Comparison of ENCODE assay signal across 9 mouse cellular contexts in genomic region chr7:44462218-44463055, GRCm38 (mm10). TPM values are rescaled to one million over a fixed set of nuclear protein-coding genes. Genes with fewer than 3 reads are reported as not detected.
DNase-seq lines count a peak whose midpoint lies in the region; ATAC-seq and TF ChIP-seq lines count a peak whose summit lies in the region.
"Had no signal": no experiment of that assay in that cellular context is flagged by ENCODE, and none has a peak within 500 bp of the region (broad histone marks: within the 10 kb centered on the region; RNA-seq: fewer than 3 reads in every experiment).

No protein-coding gene starts in this region.

- H3K27ac ChIP-seq in layer of hippocampus, adult 2 months: peak overlapping the region; percentile 96
- H3K27ac ChIP-seq in hindbrain, embryonic 13.5 days: 0 out of 2 replicates have a peak overlapping the region, but pooled peaks have one; percentile 18
- no peak overlapping the region for H3K27ac ChIP-seq in stomach, embryonic 15.5 days

- DNase-seq in layer of hippocampus, adult 2 months (ENCODE audit: low spot score in 2 of 2): peak in 1 of 2 experiments; percentile 33
- DNase-seq in layer of hippocampus, adult 9-10 months (ENCODE audit: low spot score): no peak
- peak; percentile 75 for DNase-seq in WW6 (ENCODE audit: low read depth, low spot score)
- DNase-seq in cerebellum, postnatal 36 days: peak; percentile 37 to 54
- DNase-seq in liver: peak; percentile 69
- no peak for DNase-seq in gastrocnemius, adult 18-20 months (ENCODE audit: low spot score)

- peak; percentile 62 for TF ChIP-seq CTCF in layer of hippocampus, adult 2 months (conservative IDR thresholded peaks at IDR 0.05)

- H3K4me3 ChIP-seq in layer of hippocampus, adult 2 months: no peak overlapping the region
- no peak overlapping the region for H3K4me3 ChIP-seq in hindbrain, embryonic 13.5 days
- peak overlapping the region; percentile 16 for H3K4me3 ChIP-seq in stomach, embryonic 15.5 days (replicated peaks)

- peaks cover 69% of the 10 kb centered on the region for H3K36me3 ChIP-seq in hindbrain, embryonic 13.5 days
- no peaks in the 10 kb centered on the region for H3K36me3 ChIP-seq in stomach, embryonic 15.5 days

- peak overlapping the region; percentile 15; the same call in 1 of the 2 replicates for H3K4me2 ChIP-seq in hindbrain, embryonic 13.5 days
- H3K4me2 ChIP-seq in stomach, embryonic 15.5 days: peak overlapping the region; percentile 45

- no peaks in the 10 kb centered on the region for H3K9me3 ChIP-seq in hindbrain, embryonic 13.5 days
- H3K9me3 ChIP-seq in stomach, embryonic 15.5 days: no peaks in the 10 kb centered on the region

- no peak for ATAC-seq in hindbrain, embryonic 13.5 days (ENCODE audit: low FRiP score)
- no peak for ATAC-seq in stomach, embryonic 15.5 days (ENCODE audit: insufficient read depth, low FRiP score, low read depth)

- WGBS in hindbrain, embryonic 13.5 days: 26% methylated on average over 73 of the region's 77 CpGs
- 12% methylated on average over 75 of the region's 77 CpGs for WGBS in stomach, embryonic 15.5 days

- H3K9ac ChIP-seq in hindbrain, embryonic 13.5 days: peak overlapping the region; percentile 43; the same call in 1 of the 2 replicates
- H3K9ac ChIP-seq in stomach, embryonic 15.5 days: no peak overlapping the region

- peaks cover 61% of the 10 kb centered on the region for H3K4me1 ChIP-seq in hindbrain, embryonic 13.5 days (replicated peaks)
- H3K4me1 ChIP-seq in stomach, embryonic 15.5 days: peaks cover 11% of the 10 kb centered on the region

- peaks cover 13% of the 10 kb centered on the region for H3K27me3 ChIP-seq in hindbrain, embryonic 13.5 days
- H3K27me3 ChIP-seq in stomach, embryonic 15.5 days (replicated peaks): peaks cover 62% of the 10 kb centered on the region

RNA-seq across cellular contexts. Expression of gene Aspdh, which starts 2.8 kb away (rescaled TPM):
- 10 to 100 TPM; 12.2 to 18.1 TPM for total RNA-seq in layer of hippocampus, adult 2 months (2021)
- polyA plus RNA-seq in hindbrain, embryonic 13.5 days (2015; fragmentation: Nextera tagmentation; extraction: Ambion mirVana): 5.6 and 6.5 TPM in 2 replicates
- 0.94 and 1.7 TPM in 2 replicates for polyA plus RNA-seq in stomach, embryonic 15.5 days (2015; fragmentation: Nextera tagmentation; extraction: Ambion mirVana)
- total RNA-seq in gastrocnemius, adult 18-20 months (2021): not detected
- total RNA-seq: neutrophil, adult 5-6 weeks had no signal

RNA-seq across cellular contexts. Expression of gene Josd2, which starts 5.3 kb away (rescaled TPM):
- 10 to 100 TPM; 91.3 to 92.0 TPM for total RNA-seq in layer of hippocampus, adult 2 months (2021)
- 45.8 and 46.2 TPM in 2 replicates for polyA plus RNA-seq in hindbrain, embryonic 13.5 days (2015; fragmentation: Nextera tagmentation; extraction: Ambion mirVana)
- 91.3 and 105 TPM in 2 replicates for polyA plus RNA-seq in stomach, embryonic 15.5 days (2015; fragmentation: Nextera tagmentation; extraction: Ambion mirVana)
- total RNA-seq in gastrocnemius, adult 18-20 months (2021): 10 to 100 TPM; 49.8 to 49.9 TPM

RNA-seq across cellular contexts. Expression of gene Lrrc4b, which starts 33.6 kb away (rescaled TPM):
- total RNA-seq in layer of hippocampus, adult 2 months (2021): 100 to 1,000 TPM; 318 to 334 TPM
- 14.6 and 15.6 TPM in 2 replicates for polyA plus RNA-seq in hindbrain, embryonic 13.5 days (2015; fragmentation: Nextera tagmentation; extraction: Ambion mirVana)
- 0.70 and 0.81 TPM in 2 replicates for polyA plus RNA-seq in stomach, embryonic 15.5 days (2015; fragmentation: Nextera tagmentation; extraction: Ambion mirVana)
- total RNA-seq in gastrocnemius, adult 18-20 months (2021): under 1 TPM in 1 of 2 experiments, not detected in 1; 0.12 TPM
- total RNA-seq: neutrophil, adult 5-6 weeks had no signal

RNA-seq across cellular contexts. Expression of gene Emc10, which starts 33.9 kb away (rescaled TPM):
- 100 to 1,000 TPM; 210 to 220 TPM for total RNA-seq in layer of hippocampus, adult 2 months (2021)
- polyA plus RNA-seq in hindbrain, embryonic 13.5 days (2015; fragmentation: Nextera tagmentation; extraction: Ambion mirVana): 121 and 126 TPM in 2 replicates
- polyA plus RNA-seq in stomach, embryonic 15.5 days (2015; fragmentation: Nextera tagmentation; extraction: Ambion mirVana): 98.8 and 106 TPM in 2 replicates
- total RNA-seq in gastrocnemius, adult 18-20 months (2021): 10 to 100 TPM; 48.2 to 49.0 TPM

RNA-seq across cellular contexts. Expression of gene Fam71e1, which starts 33.9 kb away (rescaled TPM):
- 10 to 100 TPM; 19.3 to 23.4 TPM for total RNA-seq in layer of hippocampus, adult 2 months (2021)
- polyA plus RNA-seq in hindbrain, embryonic 13.5 days (2015; fragmentation: Nextera tagmentation; extraction: Ambion mirVana): 32.2 and 37.4 TPM in 2 replicates
- polyA plus RNA-seq in stomach, embryonic 15.5 days (2015; fragmentation: Nextera tagmentation; extraction: Ambion mirVana): 9.1 and 12.3 TPM in 2 replicates
- 1 to 10 TPM; 3.5 to 5.0 TPM for total RNA-seq in gastrocnemius, adult 18-20 months (2021)

Comparison
In these comparisons a context has a peak if more than half of its experiments do, and no peak if none do; other contexts are left out.
1. DNase-seq: peak in WW6 (single experiment), cerebellum, postnatal 36 days (2 of 2) and liver (single experiment); none in layer of hippocampus, adult 9-10 months (single experiment) and gastrocnemius, adult 18-20 months (single experiment).
2. RNA of gene Aspdh, which starts 2.8 kb away (total RNA-seq): 12.2 to 18.1 TPM in layer of hippocampus, adult 2 months; not detected in gastrocnemius, adult 18-20 months; every median in the first group is over 10 times any median in the second.
3. RNA of gene Lrrc4b, which starts 33.6 kb away (total RNA-seq): 318 to 334 TPM in layer of hippocampus, adult 2 months; 0.12 TPM in gastrocnemius, adult 18-20 months; every median in the first group is over 100 times any median in the second.